Mouse (Mus musculus) induced T-regulatory cell, adult 2 months (primary cell): ENCODE measurements around the gene Parp1.

ENCODE experiments used
- DNase-seq: peaks from one replicate; pipeline ENCODE4 v3.0.0-alpha.2; 2012; ENCODE audit warnings: low read depth

The Parp1 gene

GRCm38 (mm10) chr1:180568761-180569452, at the start of gene Parp1:
Gene Parp1 (plus strand): TSS chr1:180568924.
- peak; percentile 95 for DNase-seq

- DNase-seq, result no peak
Observed at GRCm38 (mm10) chr1:180519520-180519919, 49.2 kb upstream of the Parp1 start.

- DNase-seq, result no peak
Observed at GRCm38 (mm10) chr1:180520190-180520589, 48.5 kb upstream of the Parp1 start.

- no peak for DNase-seq
Observed at GRCm38 (mm10) chr1:180523320-180523719, 45.4 kb upstream of the Parp1 start.

- no peak for DNase-seq
Observed at GRCm38 (mm10) chr1:180525301-180525700, 43.4 kb upstream of the Parp1 start.

GRCm38 (mm10) chr1:180529847-180530246, 38.9 kb upstream of the Parp1 start:
- DNase-seq, result no peak

GRCm38 (mm10) chr1:180530457-180531263, 38.1 kb upstream of the Parp1 start:
- DNase-seq, result no peak

- DNase-seq, result no peak
Observed at GRCm38 (mm10) chr1:180532671-180533070, 36.1 kb upstream of the Parp1 start.

- no peak for DNase-seq
Observed at GRCm38 (mm10) chr1:180536719-180537118, 32.0 kb upstream of the Parp1 start.

- no peak for DNase-seq
Observed at GRCm38 (mm10) chr1:180541251-180541650, 27.5 kb upstream of the Parp1 start.

- no peak for DNase-seq
Observed at GRCm38 (mm10) chr1:180541883-180542711, 26.6 kb upstream of the Parp1 start.

GRCm38 (mm10) chr1:180542712-180543371, 25.9 kb upstream of the Parp1 start:
- DNase-seq, result no peak

GRCm38 (mm10) chr1:180545918-180546545, 22.7 kb upstream of the Parp1 start:
- peak; percentile 59 for DNase-seq

GRCm38 (mm10) chr1:180546798-180547750, 21.6 kb upstream of the Parp1 start:
- no peak for DNase-seq

- peak; percentile 30 for DNase-seq
Observed at GRCm38 (mm10) chr1:180547751-180548669, 20.7 kb upstream of the Parp1 start.

GRCm38 (mm10) chr1:180549539-180550308, 19.0 kb upstream of the Parp1 start:
- no peak for DNase-seq

GRCm38 (mm10) chr1:180550770-180551169, 18.0 kb upstream of the Parp1 start:
- no peak for DNase-seq

- no peak for DNase-seq
Observed at GRCm38 (mm10) chr1:180556899-180557298, 11.8 kb upstream of the Parp1 start.
